Mouse (Mus musculus) urinary bladder, postnatal 36 days (tissue): ENCODE data around the gene Nr1i3.

Source experiments
- DNase-seq, 2 experiments: peaks; one replicate each; pipeline ENCODE4 v3.0.0; 2022; ENCODE audit warnings: low spot score in 2 of 2, mixed read lengths in 1 of 2

Nr1i3 gene

GRCm38 (mm10) chr1:171213801-171214496 lies at the start of gene Nr1i3:
Nr1i3 (plus strand) TSS chr1:171213970.
- DNase-seq: no peak

GRCm38 (mm10) chr1:171164258-171164657 lies 49.5 kb upstream of the Nr1i3 start:
- DNase-seq: no peak

GRCm38 (mm10) chr1:171165629-171166345 lies 48.0 kb upstream of the Nr1i3 start:
- DNase-seq: no peak

- no peak for DNase-seq
Observed at GRCm38 (mm10) chr1:171168906-171169305, 44.9 kb upstream of the Nr1i3 start.

GRCm38 (mm10) chr1:171169913-171170312 lies 43.9 kb upstream of the Nr1i3 start:
- DNase-seq: no peak

- DNase-seq: no peak
Observed at GRCm38 (mm10) chr1:171171138-171171537, 42.6 kb upstream of the Nr1i3 start.

GRCm38 (mm10) chr1:171172779-171173178 lies 41.0 kb upstream of the Nr1i3 start:
- no peak for DNase-seq

GRCm38 (mm10) chr1:171179487-171180171 lies 34.1 kb upstream of the Nr1i3 start:
- no peak for DNase-seq

- no peak for DNase-seq
Observed at GRCm38 (mm10) chr1:171183025-171183424, 30.7 kb upstream of the Nr1i3 start.

- DNase-seq: no peak
Observed at GRCm38 (mm10) chr1:171183620-171184019, 30.1 kb upstream of the Nr1i3 start.

- DNase-seq: peak; percentile 64 to 69
Observed at GRCm38 (mm10) chr1:171184314-171184713, 29.5 kb upstream of the Nr1i3 start.

GRCm38 (mm10) chr1:171185655-171186054 lies 28.1 kb upstream of the Nr1i3 start:
- DNase-seq: no peak

GRCm38 (mm10) chr1:171187851-171188700 lies 25.7 kb upstream of the Nr1i3 start:
- DNase-seq: no peak

- DNase-seq: no peak
Observed at GRCm38 (mm10) chr1:171189046-171189445, 24.7 kb upstream of the Nr1i3 start.

- no peak for DNase-seq
Observed at GRCm38 (mm10) chr1:171189476-171190114, 24.2 kb upstream of the Nr1i3 start.

GRCm38 (mm10) chr1:171190832-171191231 lies 22.9 kb upstream of the Nr1i3 start:
- DNase-seq: no peak

GRCm38 (mm10) chr1:171192283-171192682 lies 21.5 kb upstream of the Nr1i3 start:
- DNase-seq: no peak

- DNase-seq: no peak
Observed at GRCm38 (mm10) chr1:171193093-171193840, 20.5 kb upstream of the Nr1i3 start.

GRCm38 (mm10) chr1:171193911-171194830 lies 19.6 kb upstream of the Nr1i3 start:
- DNase-seq: no peak
